Mouse (Mus musculus): ENCODE data around the gene Rbp3.

- no peak for TF ChIP-seq CTCF (IDR thresholded peaks at IDR 0.05; ENCODE audit: control insufficient read depth, insufficient read depth, insufficient replicate concordance, low read depth, low read length)
- no peak for TF ChIP-seq POLR2A (IDR thresholded peaks at IDR 0.05; ENCODE audit: control insufficient read depth, low read depth, low read length)
Observed at GRCm38 (mm10) chr14:33904851-33905250, 49.0 kb upstream of the Rbp3 start.
